ENCODE assay signal across 9 mouse cellular contexts in genomic region chr10:81302288-81302687, GRCm38 (mm10). TPM values are rescaled to one million over a fixed set of nuclear protein-coding genes. Genes with fewer than 3 reads are reported as not detected.
DNase-seq lines count a peak whose midpoint lies in the region; ATAC-seq and TF ChIP-seq lines count a peak whose summit lies in the region.
"Had no signal": no experiment of that assay in that cellular context is flagged by ENCODE, and none has a peak within 500 bp of the region (broad histone marks: within the 10 kb centered on the region; RNA-seq: fewer than 3 reads in every experiment).

No protein-coding gene starts in this region.

- DNase-seq in kidney, postnatal 0 days (ENCODE audit: low spot score): no peak
- no peak for DNase-seq in kidney, adult 11 months
- no peak for DNase-seq in embryonic facial prominence, embryonic 10.5 days (ENCODE audit: low spot score)
- no peak for DNase-seq in forebrain, embryonic 11.5 days (ENCODE audit: low spot score)
- no peak for DNase-seq in limb, embryonic 14.5 days (ENCODE audit: low spot score)
- no peak for DNase-seq in urinary bladder, postnatal 25 days (ENCODE audit: low spot score)
- DNase-seq in adrenal gland, postnatal 25 days: no peak
- DNase-seq: cerebellum, adult 8-10 months had no signal

- no peaks in the 10 kb centered on the region for H3K27me3 ChIP-seq in kidney, postnatal 0 days (ENCODE audit: insufficient read depth, low read length)
- H3K27me3 ChIP-seq in embryonic facial prominence, embryonic 10.5 days (replicated peaks; ENCODE audit: low read depth, poor library complexity, severe bottlenecking): no peaks in the 10 kb centered on the region
- no peaks in the 10 kb centered on the region for H3K27me3 ChIP-seq in forebrain, embryonic 11.5 days (ENCODE audit: control insufficient read depth, insufficient read depth, low read length)
- H3K27me3 ChIP-seq in limb, embryonic 14.5 days (ENCODE audit: control insufficient read depth, insufficient read depth, low read length): no peaks in the 10 kb centered on the region
- H3K27me3 ChIP-seq: Patski had no signal

- WGBS in kidney, postnatal 0 days: 64% methylated on average over 4 of the region's 4 CpGs
- WGBS in embryonic facial prominence, embryonic 10.5 days: 79% methylated on average over 4 of the region's 4 CpGs
- 76% methylated on average over 4 of the region's 4 CpGs for WGBS in forebrain, embryonic 11.5 days
- WGBS in limb, embryonic 14.5 days: 71% methylated on average over 4 of the region's 4 CpGs

- no peak overlapping the region for H3K4me2 ChIP-seq in kidney, postnatal 0 days (ENCODE audit: low read length)
- H3K4me2 ChIP-seq in forebrain, embryonic 11.5 days (ENCODE audit: low read depth, low read length, severe bottlenecking): no peak overlapping the region
- H3K4me2 ChIP-seq in limb, embryonic 14.5 days (replicated peaks; ENCODE audit: low read depth, low read length, severe bottlenecking): no peak overlapping the region

- H3K9me3 ChIP-seq in kidney, postnatal 0 days (replicated peaks; ENCODE audit: low read length): no peaks in the 10 kb centered on the region
- no peaks in the 10 kb centered on the region for H3K9me3 ChIP-seq in embryonic facial prominence, embryonic 10.5 days
- no peaks in the 10 kb centered on the region for H3K9me3 ChIP-seq in forebrain, embryonic 11.5 days (ENCODE audit: control insufficient read depth, low read length)
- H3K9me3 ChIP-seq in limb, embryonic 14.5 days (ENCODE audit: control insufficient read depth, low read length): no peaks in the 10 kb centered on the region

- H3K4me1 ChIP-seq in kidney, postnatal 0 days (replicated peaks; ENCODE audit: insufficient read depth, low read length): peaks cover 55% of the 10 kb centered on the region
- peaks cover 67% of the 10 kb centered on the region for H3K4me1 ChIP-seq in embryonic facial prominence, embryonic 10.5 days
- peaks cover under 1% of the 10 kb centered on the region; the same call in 1 of the 2 replicates for H3K4me1 ChIP-seq in forebrain, embryonic 11.5 days (replicated peaks; ENCODE audit: control insufficient read depth, insufficient read depth, low read length)
- H3K4me1 ChIP-seq in limb, embryonic 14.5 days (ENCODE audit: control insufficient read depth, insufficient read depth, low read length): no peaks in the 10 kb centered on the region

- H3K36me3 ChIP-seq in kidney, postnatal 0 days (ENCODE audit: insufficient read depth, low read length): peaks cover 17% of the 10 kb centered on the region
- peaks cover 64% of the 10 kb centered on the region for H3K36me3 ChIP-seq in embryonic facial prominence, embryonic 10.5 days (replicated peaks)
- H3K36me3 ChIP-seq in forebrain, embryonic 11.5 days (ENCODE audit: control insufficient read depth, insufficient read depth, low read length): peaks cover 5% of the 10 kb centered on the region; the same call in 1 of the 2 replicates
- peaks cover 22% of the 10 kb centered on the region for H3K36me3 ChIP-seq in limb, embryonic 14.5 days (ENCODE audit: control insufficient read depth, insufficient read depth, low read length)

- peak overlapping the region; percentile 50; the same call in 1 of the 2 replicates for H3K27ac ChIP-seq in kidney, postnatal 0 days
- H3K27ac ChIP-seq in embryonic facial prominence, embryonic 10.5 days (replicated peaks): peak overlapping the region; percentile 60
- H3K27ac ChIP-seq in forebrain, embryonic 11.5 days (ENCODE audit: low read depth, low read length): no peak overlapping the region
- H3K27ac ChIP-seq in limb, embryonic 14.5 days (replicated peaks; ENCODE audit: low read depth, low read length): no peak overlapping the region

- no peak for ATAC-seq in kidney, postnatal 0 days (replicated peaks; ENCODE audit: low FRiP score, low read depth)
- no peak for ATAC-seq in forebrain, embryonic 11.5 days (replicated peaks; ENCODE audit: low FRiP score)
- ATAC-seq in limb, embryonic 14.5 days (ENCODE audit: low FRiP score, low read depth): no peak
- ATAC-seq: Patski had no signal

- no peak for TF ChIP-seq POLR2A in limb, embryonic 14.5 days (IDR thresholded peaks at IDR 0.05; ENCODE audit: borderline replicate concordance, extremely low read depth, insufficient read depth, insufficient read length)

- no peak overlapping the region for H3K9ac ChIP-seq in kidney, postnatal 0 days (ENCODE audit: low read depth, low read length)
- H3K9ac ChIP-seq in forebrain, embryonic 11.5 days (ENCODE audit: low read length): 0 out of 2 replicates have a peak overlapping the region, but pooled peaks have one; percentile 6
- H3K9ac ChIP-seq in limb, embryonic 14.5 days (ENCODE audit: low read depth, low read length, severe bottlenecking): 0 out of 2 replicates have a peak overlapping the region, but pooled peaks have one; percentile 12

- no peak for TF ChIP-seq CTCF in kidney, postnatal 0 days (IDR thresholded peaks at IDR 0.05; ENCODE audit: low read depth)

- H3K4me3 ChIP-seq in kidney, postnatal 0 days (replicated peaks; ENCODE audit: low read depth, low read length): no peak overlapping the region
- H3K4me3 ChIP-seq in embryonic facial prominence, embryonic 10.5 days: peak overlapping the region; percentile 9; the same call in 1 of the 2 replicates
- H3K4me3 ChIP-seq in forebrain, embryonic 11.5 days (ENCODE audit: low read depth, low read length): no peak overlapping the region
- H3K4me3 ChIP-seq in limb, embryonic 14.5 days (replicated peaks; ENCODE audit: low read length): no peak overlapping the region

RNA-seq across cellular contexts. Expression of gene Pip5k1c, which starts 9.5 kb away (rescaled TPM):
- 37.8 and 39.3 TPM in 2 replicates for polyA plus RNA-seq in kidney, postnatal 0 days (2015; fragmentation: Nextera tagmentation; extraction: Ambion mirVana)
- 72.2 and 72.4 TPM in 2 replicates for polyA plus RNA-seq in embryonic facial prominence, embryonic 10.5 days (2016; fragmentation: Nextera tagmentation; extraction: Ambion mirVana)
- polyA plus RNA-seq in forebrain, embryonic 11.5 days (2014; fragmentation: Nextera tagmentation; extraction: Ambion mirVana): 74.1 and 74.9 TPM in 2 replicates
- polyA plus RNA-seq in limb, embryonic 14.5 days (2012; rRNA removed): 70.4 and 93.4 TPM in 2 replicates
- polyA plus RNA-seq in limb, embryonic 14.5 days (2014; fragmentation: Nextera tagmentation; extraction: Ambion mirVana): 53.0 and 60.4 TPM in 2 replicates
- total RNA-seq in adrenal gland, postnatal 25 days (2021): 44.6 and 51.8 TPM in 2 replicates

RNA-seq across cellular contexts. Expression of gene Tjp3, which starts 10.9 kb away (rescaled TPM):
- 19.0 and 19.1 TPM in 2 replicates for polyA plus RNA-seq in kidney, postnatal 0 days (2015; fragmentation: Nextera tagmentation; extraction: Ambion mirVana)
- polyA plus RNA-seq in embryonic facial prominence, embryonic 10.5 days (2016; fragmentation: Nextera tagmentation; extraction: Ambion mirVana): 8.9 and 9.0 TPM in 2 replicates
- 10.1 and 11.9 TPM in 2 replicates for polyA plus RNA-seq in forebrain, embryonic 11.5 days (2014; fragmentation: Nextera tagmentation; extraction: Ambion mirVana)
- polyA plus RNA-seq in limb, embryonic 14.5 days (2012; rRNA removed): 2.8 and 3.5 TPM in 2 replicates
- 5.2 and 6.4 TPM in 2 replicates for polyA plus RNA-seq in limb, embryonic 14.5 days (2014; fragmentation: Nextera tagmentation; extraction: Ambion mirVana)
- total RNA-seq in adrenal gland, postnatal 25 days (2021): 0.18 TPM in 1 of 2 replicates, not detected in the other

RNA-seq across cellular contexts. Expression of gene Cactin, which starts 18.6 kb away (rescaled TPM):
- 24.5 and 26.4 TPM in 2 replicates for polyA plus RNA-seq in kidney, postnatal 0 days (2015; fragmentation: Nextera tagmentation; extraction: Ambion mirVana)
- 52.3 and 54.3 TPM in 2 replicates for polyA plus RNA-seq in embryonic facial prominence, embryonic 10.5 days (2016; fragmentation: Nextera tagmentation; extraction: Ambion mirVana)
- 51.2 and 53.2 TPM in 2 replicates for polyA plus RNA-seq in forebrain, embryonic 11.5 days (2014; fragmentation: Nextera tagmentation; extraction: Ambion mirVana)
- 46.5 and 50.0 TPM in 2 replicates for polyA plus RNA-seq in limb, embryonic 14.5 days (2012; rRNA removed)
- 25.3 and 33.9 TPM in 2 replicates for polyA plus RNA-seq in limb, embryonic 14.5 days (2014; fragmentation: Nextera tagmentation; extraction: Ambion mirVana)
- 44.0 and 45.7 TPM in 2 replicates for total RNA-seq in adrenal gland, postnatal 25 days (2021)

RNA-seq across cellular contexts. Expression of gene Tbxa2r, which starts 26.2 kb away (rescaled TPM):
- 16.1 and 17.5 TPM in 2 replicates for polyA plus RNA-seq in kidney, postnatal 0 days (2015; fragmentation: Nextera tagmentation; extraction: Ambion mirVana)
- polyA plus RNA-seq in embryonic facial prominence, embryonic 10.5 days (2016; fragmentation: Nextera tagmentation; extraction: Ambion mirVana): 3.1 and 3.6 TPM in 2 replicates
- 1.9 and 2.6 TPM in 2 replicates for polyA plus RNA-seq in forebrain, embryonic 11.5 days (2014; fragmentation: Nextera tagmentation; extraction: Ambion mirVana)
- polyA plus RNA-seq in limb, embryonic 14.5 days (2012; rRNA removed): 9.2 and 13.7 TPM in 2 replicates
- polyA plus RNA-seq in limb, embryonic 14.5 days (2014; fragmentation: Nextera tagmentation; extraction: Ambion mirVana): 8.5 and 10.8 TPM in 2 replicates
- total RNA-seq in adrenal gland, postnatal 25 days (2021): 65.7 and 69.5 TPM in 2 replicates
- polyA plus RNA-seq: Patski had no signal

RNA-seq across cellular contexts. Expression of gene Apba3, which starts 35.5 kb away (rescaled TPM):
- 55.7 and 60.5 TPM in 2 replicates for polyA plus RNA-seq in kidney, postnatal 0 days (2015; fragmentation: Nextera tagmentation; extraction: Ambion mirVana)
- 57.2 and 57.5 TPM in 2 replicates for polyA plus RNA-seq in embryonic facial prominence, embryonic 10.5 days (2016; fragmentation: Nextera tagmentation; extraction: Ambion mirVana)
- polyA plus RNA-seq in forebrain, embryonic 11.5 days (2014; fragmentation: Nextera tagmentation; extraction: Ambion mirVana): 36.2 and 42.0 TPM in 2 replicates
- 77.9 and 102 TPM in 2 replicates for polyA plus RNA-seq in limb, embryonic 14.5 days (2012; rRNA removed)
- 58.2 and 59.2 TPM in 2 replicates for polyA plus RNA-seq in limb, embryonic 14.5 days (2014; fragmentation: Nextera tagmentation; extraction: Ambion mirVana)
- 70.4 and 110 TPM in 2 replicates for total RNA-seq in adrenal gland, postnatal 25 days (2021)

Comparison
In these comparisons a context has a peak if more than half of its experiments do, and no peak if none do; other contexts are left out.
1. H3K27ac ChIP-seq: peak in kidney, postnatal 0 days (single experiment) and embryonic facial prominence, embryonic 10.5 days (single experiment); none in forebrain, embryonic 11.5 days (single experiment) and limb, embryonic 14.5 days (single experiment).